Mouse (Mus musculus): Measurements from ENCODE around the gene Carmil1.

Gene Carmil1

DNA sequence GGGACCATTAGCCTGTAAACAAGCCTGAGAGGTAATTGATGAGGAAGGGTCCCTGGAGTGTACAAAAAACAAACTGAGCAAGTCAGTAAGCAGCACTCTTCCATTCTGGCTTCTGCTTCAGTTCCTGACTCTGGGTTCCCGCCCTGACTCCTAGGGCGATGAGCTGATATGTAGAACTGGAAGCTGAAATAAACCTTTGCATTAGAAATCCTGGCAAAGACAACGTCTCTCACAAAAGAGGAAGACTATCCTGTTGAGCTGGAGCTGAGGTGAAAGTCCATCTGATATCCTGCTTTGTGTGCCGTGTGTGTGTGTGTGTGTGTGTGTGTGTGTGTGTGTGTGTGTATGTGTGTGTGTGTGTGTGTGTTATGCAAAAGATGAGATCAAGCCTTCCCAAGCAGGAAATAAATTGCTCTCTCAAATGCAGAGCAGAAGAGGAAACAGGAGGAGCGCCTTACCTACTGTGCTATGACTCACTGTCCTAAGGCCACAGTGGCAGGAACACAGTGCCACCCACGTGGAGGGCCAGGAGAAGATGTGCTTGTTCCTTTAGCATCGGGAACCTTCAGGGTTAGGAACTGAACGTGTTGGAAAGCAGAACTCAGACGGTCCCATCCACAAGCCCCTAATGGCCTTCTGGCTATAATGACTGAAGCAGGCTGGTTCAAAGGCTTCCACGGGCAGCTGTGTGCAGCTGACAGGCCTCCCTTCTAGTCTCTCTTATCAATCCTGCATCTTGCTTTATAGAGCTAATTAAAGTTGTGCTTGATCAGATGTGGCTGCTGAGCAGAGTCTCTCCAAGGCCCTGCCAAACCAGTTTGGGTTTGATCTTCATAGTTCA lies 19.6 kb downstream of the Carmil1 start:
- no peak for DNase-seq (ENCODE audit: low spot score in 2 of 2)

DNA sequence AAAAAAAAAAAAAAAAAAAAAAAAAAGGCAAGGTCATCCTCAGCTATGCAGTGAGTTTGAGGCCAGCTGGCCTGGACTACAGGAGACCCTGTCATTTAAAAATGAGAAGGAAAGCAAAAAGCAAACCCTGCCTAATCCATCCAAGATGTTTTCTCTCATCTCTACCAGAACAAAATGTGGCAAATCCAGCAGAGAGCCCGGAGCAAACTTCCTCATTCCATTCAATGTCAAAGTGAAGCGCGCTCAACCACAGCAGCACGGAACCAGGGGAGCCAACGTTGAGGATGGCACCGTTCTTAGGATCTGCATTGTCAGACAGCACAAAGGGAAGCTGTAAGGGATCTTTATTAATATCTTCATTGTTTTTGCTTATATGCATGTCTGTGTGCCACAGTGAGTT lies 22.8 kb downstream of the Carmil1 start:
- DNase-seq (ENCODE audit: low spot score in 2 of 2), result no peak

DNA sequence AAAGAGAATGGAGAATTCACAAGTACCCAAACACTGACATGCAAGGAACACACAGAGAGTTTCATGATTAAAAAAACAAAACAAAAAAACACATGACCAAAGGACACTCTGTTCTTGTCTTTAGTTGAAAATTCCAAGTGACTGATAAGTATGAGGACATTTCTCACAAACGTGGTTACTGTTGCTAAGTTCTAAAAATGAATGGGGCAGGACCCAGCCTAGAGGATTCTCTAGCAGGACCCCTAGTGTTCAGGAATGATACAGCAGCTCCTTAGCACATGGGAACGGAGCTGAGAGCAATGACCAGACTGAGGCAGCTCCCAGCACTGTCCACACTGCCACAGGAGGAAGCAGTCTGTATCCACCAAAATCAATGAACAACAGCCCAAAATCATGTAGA lies 26.6 kb downstream of the Carmil1 start:
- DNase-seq (ENCODE audit: low spot score in 2 of 2), result peak in 1 of 2 experiments; percentile 71

DNA sequence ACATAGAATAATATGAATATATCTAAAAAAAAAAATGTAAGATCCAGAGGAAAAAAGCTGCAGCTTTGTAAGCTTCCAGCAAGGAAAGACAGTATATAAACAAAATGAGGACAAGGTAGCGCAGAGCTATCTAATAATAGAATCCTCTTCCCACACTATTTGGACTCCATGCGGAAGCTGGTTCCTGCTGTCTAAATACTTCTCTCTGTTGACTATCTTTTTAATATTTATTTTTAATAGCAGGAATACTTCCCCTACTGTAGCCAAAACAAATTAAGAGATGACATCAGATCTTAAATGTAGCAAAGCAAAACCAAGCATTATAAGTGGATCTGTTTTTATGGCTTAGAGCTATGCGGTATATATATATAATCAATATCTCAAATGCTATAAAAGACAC lies 27.0 kb downstream of the Carmil1 start:
- DNase-seq (ENCODE audit: low spot score in 2 of 2), result no peak

DNA sequence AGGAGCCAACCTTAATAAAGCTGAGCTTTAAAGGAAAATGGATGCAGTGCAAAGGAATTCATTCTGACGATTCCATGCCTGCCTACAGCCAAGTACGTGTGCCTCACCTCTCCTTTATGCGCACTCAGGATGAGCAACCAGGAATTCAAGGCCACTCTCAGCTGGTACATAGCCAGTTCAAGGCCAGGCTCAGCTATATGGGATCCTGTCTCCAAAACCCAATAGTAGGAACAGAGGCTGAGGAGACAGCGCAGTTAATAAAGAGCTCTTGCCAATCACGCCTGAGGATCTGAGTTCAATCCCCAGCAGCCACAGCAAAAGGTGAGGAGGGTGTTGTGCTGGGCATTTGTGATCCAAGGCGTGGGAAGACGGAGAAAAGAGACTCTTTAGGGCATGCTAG lies 29.4 kb downstream of the Carmil1 start:
- DNase-seq (ENCODE audit: low spot score in 2 of 2), result no peak

DNA sequence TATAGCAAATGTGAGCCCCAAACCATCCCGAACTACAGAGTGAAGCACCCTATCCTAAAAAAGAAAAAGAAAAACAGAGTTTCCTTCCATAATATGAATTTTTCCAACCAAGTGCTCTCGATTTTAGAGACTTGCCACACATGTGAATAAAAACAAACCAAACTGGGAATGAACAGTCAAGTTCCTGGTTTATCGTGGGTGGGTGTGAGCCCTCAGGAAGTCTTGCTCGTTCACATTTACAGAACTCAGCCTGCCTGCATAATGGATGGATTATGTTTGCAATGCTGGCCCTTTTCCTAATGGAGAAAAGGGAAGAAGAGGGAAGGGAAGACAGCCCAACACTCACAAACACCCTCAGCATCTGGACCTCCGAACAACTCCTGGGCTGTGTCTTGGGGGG lies 32.7 kb downstream of the Carmil1 start:
- no peak for DNase-seq (ENCODE audit: low spot score in 2 of 2)

DNA sequence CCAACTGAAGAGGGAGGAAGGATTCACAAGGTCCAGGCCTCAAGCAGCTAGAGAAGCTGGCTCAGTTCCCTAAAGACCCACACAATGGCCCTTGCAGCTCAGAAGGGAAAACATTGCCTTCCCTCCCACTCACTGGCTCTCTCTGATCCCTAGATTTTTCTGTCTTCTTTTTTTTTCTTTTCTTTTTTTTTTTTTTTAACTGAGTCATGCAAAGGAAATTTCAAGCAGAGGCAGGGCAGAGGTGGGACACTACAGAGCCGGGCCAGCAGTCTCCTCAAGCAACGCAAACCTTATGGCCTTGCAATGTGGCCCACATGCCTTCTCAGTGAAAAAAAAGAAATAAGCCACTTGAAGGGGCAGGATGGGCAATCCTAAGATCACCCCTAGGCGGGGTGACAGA lies 33.2 kb downstream of the Carmil1 start:
- DNase-seq (ENCODE audit: low spot score in 2 of 2), result no peak

DNA sequence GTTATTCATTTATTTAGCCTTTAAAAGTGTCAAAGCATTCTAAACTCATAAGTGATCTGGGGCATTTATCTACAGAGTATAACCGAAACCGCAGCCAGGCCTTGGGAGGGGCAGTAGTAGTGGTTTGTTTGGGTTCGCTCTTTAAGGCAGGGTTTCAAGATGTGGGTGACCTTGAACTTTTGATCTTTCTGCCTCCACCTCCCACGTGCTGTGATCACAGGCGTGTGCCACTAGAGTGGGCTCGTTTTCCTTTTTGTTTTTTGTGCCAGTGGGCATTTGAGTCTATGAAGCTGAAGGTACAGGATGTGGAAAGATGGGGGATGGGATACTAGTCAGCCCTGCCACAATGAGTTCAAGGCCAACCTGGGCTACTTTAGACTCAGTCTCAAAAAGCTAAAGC lies 34.3 kb downstream of the Carmil1 start:
- DNase-seq (ENCODE audit: low spot score in 2 of 2), result no peak

DNA sequence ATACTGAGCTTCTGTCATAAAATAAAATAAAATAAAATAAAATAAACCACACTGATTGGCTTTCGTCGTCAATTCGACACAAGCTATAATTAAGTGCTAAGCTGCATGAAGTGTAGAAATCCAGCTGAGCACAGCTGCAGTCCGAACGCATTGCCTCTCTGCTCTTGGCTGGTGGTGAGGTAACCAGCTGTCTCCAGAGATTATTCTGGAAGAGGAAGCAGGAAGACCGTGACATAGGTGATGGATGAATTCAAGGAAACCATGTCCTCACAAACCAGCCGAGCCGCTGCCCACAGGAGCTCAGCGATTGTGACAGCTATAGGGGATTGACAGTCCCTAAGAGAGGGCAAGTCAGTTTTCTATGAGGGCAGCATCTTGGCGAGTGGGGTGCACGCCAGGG lies 36.0 kb downstream of the Carmil1 start:
- no peak for DNase-seq (ENCODE audit: low spot score in 2 of 2)

DNA sequence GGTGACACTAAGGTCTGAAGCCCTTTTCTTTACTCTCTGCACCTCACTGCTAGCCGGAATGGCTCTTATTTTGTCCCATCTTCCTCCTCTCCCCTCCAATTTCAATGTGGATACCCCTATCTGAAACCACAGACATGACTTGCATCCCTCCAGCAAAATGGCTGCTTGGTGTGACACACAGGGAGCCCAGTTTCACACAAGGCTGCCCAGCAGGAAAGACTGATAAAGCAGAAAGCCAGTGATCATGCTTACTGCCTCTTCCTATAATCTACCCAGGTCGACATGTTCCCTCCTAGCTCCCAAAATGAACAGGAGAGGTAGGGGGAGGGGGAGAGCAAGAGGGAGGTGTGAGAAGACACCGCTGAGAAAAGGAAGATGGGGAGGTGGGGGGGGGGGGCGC lies 36.6 kb downstream of the Carmil1 start:
- DNase-seq (ENCODE audit: low spot score in 2 of 2), result no peak

DNA sequence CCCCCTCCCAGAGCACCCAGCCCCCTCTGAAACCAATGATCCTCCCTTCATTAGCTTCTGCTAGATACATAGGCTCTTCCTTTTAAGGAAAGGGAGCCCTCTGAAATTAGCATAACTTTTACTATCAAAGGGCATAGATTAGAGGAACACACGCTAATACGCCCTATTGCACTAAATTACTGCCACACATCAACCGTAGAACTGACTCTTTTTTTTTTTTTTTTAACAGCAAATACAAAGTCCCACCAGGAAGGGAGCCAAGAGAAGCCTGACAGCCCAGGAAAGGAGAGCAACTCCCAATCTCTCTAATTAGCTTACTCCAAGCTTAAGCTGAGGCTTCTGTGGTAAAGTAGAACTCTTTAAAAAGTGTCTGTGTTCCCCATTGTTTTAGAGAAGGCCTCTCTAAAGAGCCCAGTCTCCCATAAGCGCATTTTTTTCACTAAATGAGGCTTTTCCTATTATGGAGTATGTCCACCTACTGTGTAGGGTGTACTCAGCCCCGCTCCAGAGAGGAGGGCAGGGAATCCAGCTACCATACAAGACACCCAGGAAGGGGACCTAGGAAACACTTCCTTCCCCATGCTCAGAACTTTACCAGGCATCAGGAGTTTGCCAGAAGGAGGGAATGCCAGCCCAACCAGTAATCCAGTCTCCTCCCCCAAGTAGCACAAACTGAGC lies 38.0 kb downstream of the Carmil1 start:
- no peak for DNase-seq (ENCODE audit: low spot score in 2 of 2)

DNA sequence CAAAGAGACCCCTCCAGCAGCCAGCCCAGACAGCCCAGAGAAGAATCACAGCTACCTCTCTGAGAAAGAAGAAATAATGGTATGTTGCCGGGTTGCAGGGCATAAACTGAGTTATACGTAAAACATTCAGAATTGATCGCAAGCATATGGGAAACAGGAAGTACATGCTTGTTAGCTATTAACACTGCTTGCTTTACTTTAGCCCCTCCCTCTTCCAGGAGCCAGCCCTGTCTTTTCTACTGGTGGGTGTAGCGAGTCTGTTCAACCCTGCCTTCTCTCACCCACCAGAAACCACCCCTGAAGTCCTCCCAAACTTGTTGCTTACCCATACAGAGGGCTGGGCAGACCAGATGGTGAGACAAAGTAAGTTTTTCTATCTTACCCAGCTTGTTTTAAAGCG lies 39.4 kb downstream of the Carmil1 start:
- DNase-seq (ENCODE audit: low spot score in 2 of 2), result no peak

DNA sequence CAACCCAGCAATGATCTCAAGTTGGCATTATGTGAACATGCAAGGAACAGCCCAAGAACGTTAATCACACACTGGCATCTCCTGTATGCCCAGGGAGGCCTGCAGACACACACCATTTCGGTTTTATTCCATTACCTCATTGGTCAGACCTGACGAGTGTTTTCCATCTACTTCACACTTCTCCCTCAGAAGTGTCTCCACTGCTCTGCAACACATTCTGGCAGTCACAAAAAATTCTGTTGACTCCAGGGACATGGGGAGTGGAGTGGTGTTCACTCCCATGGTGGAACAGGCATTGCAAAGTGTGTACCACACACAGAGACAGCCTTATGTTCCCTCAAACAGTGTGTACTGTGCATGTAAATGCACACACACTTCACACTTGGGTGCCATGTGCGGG lies 40.2 kb downstream of the Carmil1 start:
- no peak for DNase-seq (ENCODE audit: low spot score in 2 of 2)

DNA sequence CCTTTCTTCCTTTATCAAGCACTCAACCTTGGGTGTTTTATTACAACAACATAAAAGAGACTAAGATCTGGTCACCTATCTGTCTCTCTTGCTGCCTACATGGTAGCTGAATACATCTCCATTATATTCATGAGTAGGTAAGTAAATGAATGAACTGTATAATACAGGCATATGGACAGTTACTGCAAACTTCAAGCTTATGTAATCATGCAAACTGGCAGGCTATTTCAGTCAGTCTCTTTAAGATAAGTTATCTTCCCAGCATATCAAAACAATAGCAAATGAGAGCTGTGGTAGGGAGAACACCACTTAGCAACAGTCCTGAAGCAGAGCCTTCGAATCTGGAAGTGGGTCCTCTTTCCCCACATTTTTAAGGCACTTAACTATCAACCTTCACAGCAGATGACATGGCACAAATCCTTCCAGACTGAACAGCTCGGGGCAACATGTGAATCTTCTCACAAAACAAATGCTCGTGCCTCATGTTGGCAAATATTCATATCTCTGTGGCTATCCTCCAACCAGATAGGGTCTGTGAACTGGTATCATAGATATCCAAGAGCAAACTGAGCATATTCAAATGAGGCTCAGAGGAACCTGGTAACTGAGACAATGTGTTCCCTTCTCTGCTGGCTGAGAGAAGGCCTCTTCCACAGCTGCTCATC lies 42.0 kb downstream of the Carmil1 start:
- peak in 1 of 2 experiments; percentile 24 for DNase-seq (ENCODE audit: low spot score in 2 of 2)

DNA sequence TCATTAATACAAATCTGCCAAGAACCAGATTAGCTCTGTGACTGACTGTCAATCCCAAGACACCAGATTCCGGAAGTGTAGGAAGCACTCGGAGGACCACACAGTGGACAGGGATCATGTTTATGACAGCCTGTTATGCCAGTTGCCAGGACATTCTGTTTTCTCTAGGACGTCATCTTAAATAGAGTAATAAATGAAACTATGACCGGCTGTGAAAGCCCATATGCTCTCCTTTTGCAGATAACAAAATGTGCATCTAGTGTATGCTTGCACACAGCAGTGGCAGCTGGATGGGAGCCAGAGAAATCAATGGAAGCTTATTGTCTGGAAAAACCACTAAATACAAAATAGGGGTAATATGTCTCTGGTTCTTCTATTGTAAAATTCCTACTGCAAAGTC lies 43.9 kb downstream of the Carmil1 start:
- no peak for DNase-seq (ENCODE audit: low spot score in 2 of 2)

DNA sequence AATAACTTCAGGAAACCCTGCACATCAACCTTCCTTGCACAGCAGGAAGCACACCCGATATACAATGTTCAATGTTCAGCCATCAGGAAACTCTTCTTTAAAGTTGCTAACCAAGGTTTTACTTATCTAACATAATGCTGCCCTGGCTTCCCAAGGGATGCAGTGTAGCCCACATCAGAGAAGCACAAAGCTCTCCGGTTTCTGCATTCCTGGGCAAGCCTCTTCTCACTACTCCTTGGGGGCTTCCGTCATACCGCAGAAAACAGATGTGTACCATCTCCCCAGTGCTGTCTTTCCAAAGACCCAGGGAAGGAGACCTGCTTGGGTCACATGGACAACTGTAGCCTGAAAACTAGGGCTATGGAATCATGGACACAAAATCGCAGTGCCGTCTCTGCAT lies 47.8 kb downstream of the Carmil1 start:
- DNase-seq (ENCODE audit: low spot score in 2 of 2), result no peak

DNA sequence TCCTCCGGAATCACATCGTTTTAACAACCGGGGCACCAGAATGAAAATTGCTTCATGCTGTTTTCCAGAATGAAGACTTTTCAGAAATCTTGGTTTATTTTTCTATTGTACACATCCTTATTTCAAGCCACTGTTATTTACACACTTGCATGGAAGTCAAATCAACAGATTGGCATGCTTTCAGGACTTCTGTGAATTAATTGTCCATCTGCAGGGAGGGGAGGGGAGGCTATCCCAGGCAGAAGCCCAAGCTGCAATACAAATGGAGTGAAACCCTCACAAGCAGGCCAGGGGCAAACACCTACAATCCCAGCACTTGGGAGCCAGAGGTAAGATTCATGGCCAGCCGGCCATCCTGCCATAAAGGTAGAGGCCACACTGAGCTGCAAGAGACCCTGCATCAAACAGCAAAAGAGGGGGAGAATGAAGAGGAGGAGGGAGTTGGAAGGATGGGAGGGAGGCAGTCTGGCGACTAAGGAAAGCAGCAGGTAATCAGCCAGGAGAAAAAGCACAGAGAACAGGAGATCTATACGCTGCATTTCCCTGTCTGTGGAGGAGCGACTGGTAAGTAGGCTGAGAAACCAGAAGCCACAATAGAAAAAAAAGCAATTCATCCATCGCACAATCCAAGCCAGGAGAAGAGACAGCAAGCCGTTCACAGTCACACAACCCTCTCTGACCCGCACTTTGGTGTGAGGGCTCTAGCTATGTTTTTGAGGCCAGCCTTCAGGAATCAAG lies 48.7 kb downstream of the Carmil1 start:
- no peak for DNase-seq (ENCODE audit: low spot score in 2 of 2)

DNA sequence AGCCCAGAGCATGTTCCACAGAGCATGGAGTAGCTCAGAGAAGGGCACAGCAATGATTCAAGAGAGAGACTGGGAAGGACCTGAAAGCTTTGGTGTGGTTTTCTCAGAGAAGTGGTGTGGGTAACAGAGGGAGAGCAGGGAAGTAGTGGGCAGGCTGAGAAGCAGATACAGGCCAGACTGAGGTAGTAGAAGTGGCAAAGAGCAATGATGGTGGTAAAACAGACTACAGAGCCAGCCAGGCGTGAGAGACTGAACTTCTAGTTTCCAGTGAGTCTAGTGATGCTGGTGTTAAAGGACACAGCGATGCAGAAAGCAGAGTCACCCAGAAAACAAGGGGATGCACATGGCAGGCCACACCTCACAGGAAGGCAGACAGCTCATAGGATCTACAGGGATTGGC lies 49.4 kb downstream of the Carmil1 start:
- DNase-seq (ENCODE audit: low spot score in 2 of 2), result no peak

DNA sequence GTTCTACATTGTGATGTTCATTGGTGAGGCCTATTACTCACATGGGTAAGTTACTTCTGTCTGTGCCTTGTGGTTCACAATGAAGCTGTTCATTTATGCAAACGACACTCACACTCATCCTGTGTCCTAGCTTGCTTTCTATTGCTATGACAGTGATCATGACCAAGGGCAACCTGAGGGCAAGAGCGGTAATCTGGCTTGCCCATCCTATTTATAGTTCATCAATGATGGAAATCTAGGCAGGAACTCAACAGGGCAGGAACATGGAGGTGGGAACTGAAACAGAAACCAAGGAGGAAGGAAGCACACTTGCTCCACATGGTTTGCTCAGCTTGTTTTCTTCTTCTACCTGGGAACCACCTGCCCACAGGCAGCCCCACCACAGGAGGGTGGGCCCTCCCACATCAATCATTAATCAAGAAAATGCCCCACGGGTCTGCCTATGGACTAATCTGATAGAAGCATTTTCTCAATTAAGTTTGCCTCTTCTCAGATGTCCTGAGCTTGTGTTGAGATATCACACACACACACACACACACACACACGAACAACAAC lies 50.0 kb downstream of the Carmil1 start:
- no peak for DNase-seq (ENCODE audit: low spot score in 2 of 2)

DNA sequence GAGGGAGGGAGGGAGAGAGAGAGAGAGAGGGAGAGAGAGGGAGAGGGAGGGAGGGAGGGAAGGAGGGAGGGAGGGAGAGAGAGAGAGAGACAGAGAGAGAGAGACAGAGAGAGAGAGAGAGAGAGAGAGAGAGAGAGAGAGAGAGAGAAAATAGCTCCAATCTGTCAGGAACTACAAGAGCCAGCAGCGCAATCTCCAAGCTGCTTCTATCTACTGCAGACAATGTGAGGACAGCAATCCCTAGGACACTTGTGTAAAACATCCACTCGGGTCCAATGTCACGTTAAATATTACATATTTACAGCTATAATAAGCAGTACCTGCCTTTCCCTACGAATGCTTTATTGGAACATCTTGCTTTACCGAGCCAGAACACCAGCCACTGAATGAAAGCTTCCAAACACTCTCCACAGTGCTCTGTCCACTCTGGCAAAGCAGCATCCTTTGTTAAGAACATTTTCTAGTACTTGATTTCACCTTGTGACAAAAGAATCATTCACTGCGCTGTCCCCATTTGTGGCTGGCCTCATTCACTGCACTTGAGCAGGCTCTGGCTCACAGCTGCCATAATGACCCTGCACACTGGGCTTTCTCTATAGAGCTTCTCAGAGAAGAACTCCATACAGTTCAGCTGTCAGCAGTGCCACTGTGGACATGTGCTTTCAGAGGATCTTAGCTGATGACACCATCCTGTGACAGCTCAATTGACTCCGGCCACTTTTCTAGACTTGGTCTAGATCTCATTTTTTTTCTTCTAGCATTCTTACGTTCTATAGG lies 57.0 kb downstream of the Carmil1 start:
- DNase-seq (ENCODE audit: low spot score in 2 of 2), result no peak

DNA sequence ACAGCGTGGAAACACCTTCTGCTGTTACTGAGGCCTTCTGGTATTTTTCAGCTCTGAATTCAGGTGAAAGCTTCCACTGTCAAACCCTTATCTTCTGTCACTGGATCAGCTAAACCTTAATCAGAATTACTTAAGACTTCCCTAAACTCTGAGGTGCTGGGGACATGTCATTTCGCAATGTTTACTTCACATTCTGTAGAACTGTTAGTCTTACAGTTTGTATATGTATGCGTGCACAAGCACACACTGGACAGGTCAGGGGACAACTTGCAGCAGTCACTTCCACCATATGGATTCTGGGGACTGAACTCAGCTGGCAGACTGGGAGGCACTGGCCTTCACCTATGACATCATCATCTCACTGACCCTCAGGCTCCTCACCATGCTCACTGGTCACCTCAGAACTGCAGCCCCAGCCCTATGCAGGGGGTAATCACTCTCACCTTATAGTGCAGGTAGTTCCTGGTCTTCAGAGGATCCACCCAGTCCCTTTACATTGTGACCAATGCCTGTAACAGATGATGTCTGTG lies 60.1 kb downstream of the Carmil1 start:
- DNase-seq (ENCODE audit: low spot score in 2 of 2), result no peak
